Mouse (Mus musculus): ENCODE measurements around the gene Ccdc117. TPM values are rescaled to one million over a fixed set of nuclear protein-coding genes. Genes with fewer than 3 reads are reported as not detected.
"Not testable (repeated sequence)": the region's sequence is repeated elsewhere in the genome, so short reads cannot be mapped to it uniquely, and the experiment has no call there.

Gene Ccdc117
- polyA plus RNA-seq, 1 experiment from 2014 or later, result 11.2 TPM

DNA sequence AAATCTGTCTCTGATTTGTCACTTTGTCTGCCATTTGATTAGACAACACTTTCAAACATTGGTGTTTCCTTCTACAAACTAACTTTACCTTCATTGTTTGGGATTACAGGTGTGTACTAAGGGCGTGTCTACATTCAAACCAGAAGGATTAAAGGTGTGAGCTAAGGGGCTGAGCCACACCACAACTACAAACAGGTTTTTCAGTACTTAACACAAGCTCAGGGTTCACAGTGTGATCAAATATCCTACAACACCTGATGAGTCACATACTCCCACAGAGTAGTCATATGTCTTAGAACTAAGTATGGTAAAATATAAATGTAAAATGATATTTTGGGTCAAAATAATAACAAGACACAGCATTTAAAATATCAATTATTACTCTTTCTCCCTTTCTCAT lies 9.9 kb upstream of the Ccdc117 start:
- H3K9me3 ChIP-seq (replicated peaks), result no peaks in the 10 kb centered on the region
- H3K4me3 ChIP-seq (replicated peaks), result no peak overlapping the region
- H3K27me3 ChIP-seq (replicated peaks), result no peaks in the 10 kb centered on the region
- no peak overlapping the region for H3K27ac ChIP-seq (replicated peaks)
- H3K36me3 ChIP-seq, result no peaks in the 10 kb centered on the region
- H3K4me1 ChIP-seq, result no peaks in the 10 kb centered on the region
- no peak overlapping the region for H3K9ac ChIP-seq (replicated peaks)
- WGBS, result 62% methylated on average over 1 of the region's 1 CpGs
- H3K4me2 ChIP-seq, result no peak overlapping the region
- ATAC-seq (ENCODE audit: low FRiP score), result no peak

DNA sequence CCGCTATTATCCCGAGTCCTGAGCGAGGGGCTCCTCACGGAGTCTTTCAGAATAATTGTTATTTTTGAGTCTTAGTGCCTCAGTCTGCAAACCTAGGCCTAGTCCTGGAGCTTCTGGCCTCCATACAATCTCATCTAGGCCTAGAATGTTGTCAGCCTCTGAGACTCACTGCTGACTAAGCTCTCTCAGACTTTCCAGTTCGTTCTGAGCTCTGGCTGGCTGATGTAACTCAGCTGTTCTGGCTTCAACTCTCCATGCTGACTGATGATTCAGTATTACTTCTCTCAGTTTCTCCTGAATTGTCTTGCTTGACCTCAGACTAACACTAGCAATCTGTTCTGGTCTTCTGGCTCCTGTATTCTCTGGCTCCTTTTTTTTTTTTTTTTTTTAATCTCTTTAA lies 9.4 kb upstream of the Ccdc117 start:
- no peak for ATAC-seq (ENCODE audit: low FRiP score)
- 89% methylated on average over 5 of the region's 5 CpGs for WGBS
- no peaks in the 10 kb centered on the region for H3K4me1 ChIP-seq
- H3K9ac ChIP-seq (replicated peaks), result no peak overlapping the region
- no peak overlapping the region for H3K4me2 ChIP-seq
- H3K27ac ChIP-seq (replicated peaks), result no peak overlapping the region
- no peaks in the 10 kb centered on the region for H3K9me3 ChIP-seq (replicated peaks)
- H3K4me3 ChIP-seq (replicated peaks), result no peak overlapping the region
- no peaks in the 10 kb centered on the region for H3K27me3 ChIP-seq (replicated peaks)
- no peaks in the 10 kb centered on the region for H3K36me3 ChIP-seq

DNA sequence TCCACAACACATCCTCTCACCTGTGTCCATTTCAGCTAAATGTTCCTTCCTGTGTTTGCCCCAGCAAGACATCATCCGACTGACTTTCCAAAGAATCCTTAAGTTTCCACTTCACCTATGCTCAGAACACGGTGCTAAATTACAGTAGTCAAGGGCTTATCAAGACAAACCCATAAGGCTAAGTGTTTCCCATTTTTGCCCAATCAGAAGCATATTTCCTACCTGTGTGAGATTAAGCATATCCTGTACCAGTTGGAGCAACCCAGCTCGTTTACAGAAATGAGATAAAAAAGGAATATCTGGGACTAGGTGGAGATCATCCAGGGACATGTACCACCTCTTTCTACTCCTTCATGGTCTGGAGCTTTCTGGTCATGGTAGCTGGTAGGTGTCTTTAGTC lies 4.7 kb upstream of the Ccdc117 start:
- Histone ChIP-seq H3K36me3 (no peaks in the 10 kb centered on the region), H3K4me1 (peaks cover 5% of the 10 kb centered on the region; the same call in 1 of the 2 replicates), H3K4me2 (no peak overlapping the region), H3K27ac (replicated peaks) (no peak overlapping the region), H3K9ac (replicated peaks) (no peak overlapping the region), H3K27me3 (replicated peaks) (no peaks in the 10 kb centered on the region), H3K4me3 (replicated peaks) (no peak overlapping the region), H3K9me3 (replicated peaks) (no peaks in the 10 kb centered on the region)
- WGBS, result 88% methylated on average over 3 of the region's 3 CpGs
- ATAC-seq (ENCODE audit: low FRiP score), result no peak

DNA sequence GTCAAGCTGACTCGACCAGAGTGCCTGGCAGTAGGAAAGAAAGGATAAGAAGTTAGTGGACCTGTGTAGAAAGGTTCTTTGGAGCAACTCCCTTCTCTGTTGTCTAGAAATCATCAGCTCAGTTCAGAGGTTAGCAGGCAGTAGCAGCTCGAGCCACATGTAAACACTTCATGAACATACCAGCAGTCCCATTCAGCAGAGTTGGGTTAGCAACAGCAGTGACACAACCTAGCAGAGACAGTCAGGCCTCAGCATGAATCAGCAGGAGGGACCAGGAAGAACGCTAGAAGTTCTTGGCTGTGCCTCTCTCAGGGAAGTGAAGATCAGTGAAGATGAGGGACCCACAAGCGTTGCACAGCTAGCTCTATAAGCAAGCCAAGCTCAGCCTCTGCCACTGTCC lies 3.5 kb upstream of the Ccdc117 start:
- H3K9ac ChIP-seq (replicated peaks), result no peak overlapping the region
- no peaks in the 10 kb centered on the region for H3K36me3 ChIP-seq
- 87% methylated on average over 4 of the region's 4 CpGs for whole genome bisulfite sequencing
- H3K27me3 ChIP-seq (replicated peaks), result no peaks in the 10 kb centered on the region
- H3K4me1 ChIP-seq, result peaks cover 14% of the 10 kb centered on the region
- ATAC-seq (ENCODE audit: low FRiP score), result no peak
- no peaks in the 10 kb centered on the region for H3K9me3 ChIP-seq (replicated peaks)
- no peak overlapping the region for H3K4me3 ChIP-seq (replicated peaks)
- H3K27ac ChIP-seq (replicated peaks), result no peak overlapping the region
- H3K4me2 ChIP-seq, result no peak overlapping the region

DNA sequence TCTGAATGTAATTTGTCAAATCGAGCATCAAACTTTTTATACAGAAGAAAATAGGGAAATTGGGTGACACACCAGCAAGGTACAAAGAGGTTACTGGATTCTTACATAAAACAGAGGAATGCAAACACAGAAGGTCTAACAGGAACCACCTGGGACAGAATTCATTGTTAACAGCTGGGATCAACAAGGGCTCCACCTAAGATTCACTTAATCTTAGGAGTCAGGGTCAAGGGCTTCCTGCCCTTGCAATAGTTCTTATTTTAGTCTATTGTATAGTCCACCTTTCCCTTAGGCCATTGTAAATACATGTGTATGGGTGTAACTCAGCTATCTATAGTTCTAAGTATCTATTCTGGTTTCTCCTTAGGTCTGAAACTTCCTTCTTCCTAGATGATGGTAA lies 2.7 kb upstream of the Ccdc117 start:
- not testable (repeated sequence) for H3K4me2 ChIP-seq; H3K9ac ChIP-seq (replicated peaks); H3K9me3 ChIP-seq (replicated peaks); H3K27ac ChIP-seq (replicated peaks); H3K36me3 ChIP-seq; ATAC-seq (ENCODE audit: low FRiP score); H3K27me3 ChIP-seq (replicated peaks); H3K4me3 ChIP-seq (replicated peaks)
- 79% methylated on average over 1 of the region's 1 CpGs for WGBS
- peaks cover 19% of the 10 kb centered on the region for H3K4me1 ChIP-seq

DNA sequence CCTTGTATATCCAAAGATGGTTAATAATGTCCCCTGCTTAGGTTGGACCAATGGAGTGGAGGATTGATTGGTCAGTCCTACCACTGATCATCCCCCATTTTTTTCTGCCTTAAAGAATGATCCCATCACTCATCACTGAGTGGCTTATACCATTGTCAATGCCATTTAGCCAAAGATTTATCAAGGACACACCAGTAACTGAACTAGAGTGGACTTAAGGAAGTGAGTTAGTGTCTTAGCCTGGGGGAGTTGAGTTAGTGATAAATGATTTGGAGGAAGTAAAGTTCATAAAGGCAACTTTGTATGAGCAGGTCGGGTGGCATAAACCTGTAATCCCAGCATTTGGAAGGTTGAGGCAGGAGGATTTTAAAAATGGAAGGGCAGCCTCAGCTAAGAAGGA lies 1.3 kb upstream of the Ccdc117 start:
- Histone ChIP-seq H3K36me3 (0 out of 2 replicates have a peak, but pooled peaks cover 5% of the 10 kb centered on the region), H3K4me3 (replicated peaks) (no peak overlapping the region), H3K4me1 (peaks cover 26% of the 10 kb centered on the region), H3K9ac (replicated peaks) (no peak overlapping the region), H3K9me3 (replicated peaks) (no peaks in the 10 kb centered on the region), H3K4me2 (no peak overlapping the region), H3K27me3 (replicated peaks) (no peaks in the 10 kb centered on the region), H3K27ac (replicated peaks) (no peak overlapping the region)
- ATAC-seq (ENCODE audit: low FRiP score), result no peak
- WGBS, result 89% methylated on average over 1 of the region's 1 CpGs

DNA sequence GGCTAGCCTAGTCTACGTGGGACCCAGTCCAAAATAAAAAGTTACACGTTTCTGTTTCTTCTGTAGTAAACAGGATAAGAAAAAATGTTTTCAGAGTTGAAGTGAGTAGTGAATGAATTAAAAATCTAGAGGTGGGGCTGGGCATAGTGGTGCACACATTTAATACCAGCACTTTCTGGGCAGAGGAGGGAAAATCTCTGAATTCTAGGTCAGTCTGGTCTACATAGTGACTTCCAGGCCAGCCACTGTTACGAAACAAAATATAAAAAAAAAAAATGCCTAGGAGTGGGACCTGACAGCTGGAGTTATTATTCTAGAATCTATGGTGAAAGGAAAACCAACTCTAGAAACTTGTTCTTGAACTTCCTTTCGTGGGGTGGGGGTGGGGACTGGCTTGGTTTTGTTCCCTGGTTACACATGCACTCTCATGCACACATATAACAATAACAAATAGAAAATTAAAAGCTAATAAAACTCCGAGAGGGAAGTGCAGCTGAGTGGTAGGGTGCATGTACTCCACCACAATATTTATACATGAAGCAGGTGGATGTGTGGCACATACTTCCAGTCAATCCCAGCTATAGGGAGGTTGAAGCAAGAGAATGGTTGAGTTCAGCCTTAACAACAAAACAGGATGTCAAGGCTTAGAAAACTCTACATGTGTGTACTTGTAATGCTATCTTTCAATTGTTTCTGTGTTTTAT lies 647 bp upstream of the Ccdc117 start:
- 62% methylated on average over 5 of the region's 5 CpGs for WGBS
- peaks cover 26% of the 10 kb centered on the region for H3K4me1 ChIP-seq
- no peaks in the 10 kb centered on the region for H3K9me3 ChIP-seq (replicated peaks)
- peak overlapping the region; percentile 73 for H3K4me2 ChIP-seq
- H3K9ac ChIP-seq (replicated peaks), result peak overlapping the region; percentile 75; the same call in 1 of the 2 replicates
- 0 out of 2 replicates have a peak, but pooled peaks have one; percentile 10 for ATAC-seq (ENCODE audit: low FRiP score)
- H3K27me3 ChIP-seq (replicated peaks), result no peaks in the 10 kb centered on the region
- 0 out of 2 replicates have a peak, but pooled peaks cover 5% of the 10 kb centered on the region for H3K36me3 ChIP-seq
- H3K27ac ChIP-seq (replicated peaks), result peak overlapping the region; percentile 79; the same call in 1 of the 2 replicates
- H3K4me3 ChIP-seq (replicated peaks), result peak overlapping the region; percentile 69

DNA sequence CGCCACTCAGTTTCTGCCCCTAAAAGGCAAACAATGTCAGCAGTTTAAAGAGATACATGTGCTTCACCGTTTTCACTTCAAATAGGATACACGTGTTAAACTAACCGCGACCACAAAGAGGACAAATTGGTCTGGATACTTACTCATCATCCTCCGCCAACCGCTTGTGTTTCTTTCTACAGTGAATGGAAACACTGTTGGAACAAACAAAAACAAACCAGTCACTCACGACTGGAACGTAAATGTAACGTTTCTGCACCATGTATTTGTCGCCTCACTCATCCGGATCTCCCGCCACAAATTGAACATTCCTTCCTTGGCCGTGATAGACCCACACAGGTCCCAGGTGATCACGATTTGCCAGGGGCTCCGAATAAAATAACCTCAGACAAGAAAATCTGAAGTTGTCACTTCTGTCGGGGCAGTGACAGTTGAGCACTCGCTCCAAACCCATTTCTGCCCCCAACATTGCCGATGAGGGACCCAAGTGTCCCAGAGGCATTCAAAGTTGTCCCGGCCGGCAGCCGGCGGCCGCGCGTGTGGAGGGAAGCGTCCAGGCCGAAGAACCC lies 673 bp downstream of the Ccdc117 start:
- WGBS, result 1% methylated on average over 28 of the region's 28 CpGs
- H3K4me2 ChIP-seq, result peak overlapping the region; percentile 73
- no peaks in the 10 kb centered on the region for H3K27me3 ChIP-seq (replicated peaks)
- 0 out of 2 replicates have a peak, but pooled peaks cover 7% of the 10 kb centered on the region for H3K36me3 ChIP-seq
- ATAC-seq (ENCODE audit: low FRiP score), result peak; percentile 7; the same call in 1 of the 2 replicates
- H3K4me3 ChIP-seq (replicated peaks), result peak overlapping the region; percentile 69
- peak overlapping the region; percentile 75 for H3K9ac ChIP-seq (replicated peaks)
- H3K4me1 ChIP-seq, result peaks cover 26% of the 10 kb centered on the region
- H3K9me3 ChIP-seq (replicated peaks), result no peaks in the 10 kb centered on the region
- H3K27ac ChIP-seq (replicated peaks), result peak overlapping the region; percentile 79; the same call in 1 of the 2 replicates

DNA sequence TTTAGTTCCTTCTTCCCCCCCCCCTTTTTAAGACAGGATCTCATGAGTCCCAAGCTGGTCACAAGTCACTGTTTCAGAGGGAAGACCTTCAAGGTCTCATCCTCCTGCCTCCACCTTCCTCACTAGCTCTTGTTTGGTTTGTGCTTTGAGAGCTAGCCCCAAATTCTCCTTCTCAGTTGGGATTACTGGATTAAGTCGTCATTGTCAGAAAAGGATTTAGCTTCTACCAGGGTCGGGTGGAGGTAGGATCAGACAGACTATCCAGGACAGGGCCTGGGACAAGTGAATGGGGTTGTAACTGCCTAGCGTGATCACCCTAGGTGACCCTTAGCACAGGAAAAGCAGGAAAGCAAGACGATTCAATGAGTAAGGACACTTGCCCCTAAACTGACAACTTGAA lies 1.7 kb downstream of the Ccdc117 start:
- ATAC-seq (ENCODE audit: low FRiP score), result no peak
- H3K27ac ChIP-seq (replicated peaks), result no peak overlapping the region
- H3K9ac ChIP-seq (replicated peaks), result peak overlapping the region; percentile 75; the same call in 1 of the 2 replicates
- H3K27me3 ChIP-seq (replicated peaks), result no peaks in the 10 kb centered on the region
- H3K4me1 ChIP-seq, result peaks cover 26% of the 10 kb centered on the region
- 0 out of 2 replicates have a peak, but pooled peaks cover 7% of the 10 kb centered on the region for H3K36me3 ChIP-seq
- H3K9me3 ChIP-seq (replicated peaks), result no peaks in the 10 kb centered on the region
- 66% methylated on average over 4 of the region's 4 CpGs for WGBS
- peak overlapping the region; percentile 69; the same call in 1 of the 2 replicates for H3K4me3 ChIP-seq (replicated peaks)
- peak overlapping the region; percentile 73 for H3K4me2 ChIP-seq

DNA sequence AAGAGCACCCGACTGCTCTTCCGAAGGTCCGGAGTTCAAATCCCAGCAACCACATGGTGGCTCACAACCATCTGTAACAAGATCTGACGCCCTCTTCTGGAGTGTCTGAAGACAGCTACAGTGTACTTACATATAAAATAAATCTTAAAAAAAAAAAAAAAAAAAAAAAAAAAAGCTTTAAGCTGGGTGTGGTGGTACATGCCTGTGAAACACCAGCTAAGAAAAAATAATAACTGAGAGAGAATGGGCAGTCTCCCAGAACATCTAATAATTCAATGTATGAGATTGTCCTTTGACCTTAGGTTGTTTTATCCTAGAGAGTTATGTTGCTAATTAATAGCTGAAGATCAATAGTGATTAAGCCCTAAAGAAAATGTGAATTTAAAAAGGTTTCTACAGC lies 4.5 kb downstream of the Ccdc117 start:
- 90% methylated on average over 4 of the region's 4 CpGs for WGBS
- not testable (repeated sequence) for H3K9me3 ChIP-seq (replicated peaks); ATAC-seq (ENCODE audit: low FRiP score); H3K4me2 ChIP-seq; H3K4me3 ChIP-seq (replicated peaks); H3K9ac ChIP-seq (replicated peaks); H3K27me3 ChIP-seq (replicated peaks); H3K27ac ChIP-seq (replicated peaks)
- Histone ChIP-seq H3K36me3 (peaks cover 29% of the 10 kb centered on the region), H3K4me1 (peaks cover 25% of the 10 kb centered on the region)

DNA sequence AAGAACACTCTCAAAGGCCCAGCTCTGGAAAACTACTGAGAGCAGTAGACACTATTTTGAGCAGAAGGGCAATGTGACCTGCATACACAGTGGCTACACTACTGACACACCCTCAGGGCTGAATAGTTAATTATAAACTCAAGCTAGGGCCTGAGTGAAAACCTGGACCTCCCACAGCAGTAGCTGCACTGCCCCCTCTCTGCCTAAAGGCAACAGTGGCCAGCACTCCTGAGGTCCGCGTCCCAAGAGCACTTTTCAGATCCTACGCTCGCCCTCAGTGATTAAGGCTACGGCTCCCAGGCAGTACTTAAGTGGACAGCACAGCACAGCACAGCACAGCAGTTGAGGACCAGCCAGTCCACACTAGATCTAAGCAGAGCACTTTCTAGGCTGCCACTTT lies 8.9 kb downstream of the Ccdc117 start:
- no peaks in the 10 kb centered on the region for H3K4me1 ChIP-seq
- H3K4me2 ChIP-seq, result no peak overlapping the region
- no peaks in the 10 kb centered on the region for H3K9me3 ChIP-seq (replicated peaks)
- H3K9ac ChIP-seq (replicated peaks), result no peak overlapping the region
- H3K27ac ChIP-seq (replicated peaks), result no peak overlapping the region
- WGBS, result 80% methylated on average over 5 of the region's 5 CpGs
- no peak for ATAC-seq (ENCODE audit: low FRiP score)
- H3K4me3 ChIP-seq (replicated peaks), result no peak overlapping the region
- H3K27me3 ChIP-seq (replicated peaks), result no peaks in the 10 kb centered on the region
- peaks cover 56% of the 10 kb centered on the region for H3K36me3 ChIP-seq

DNA sequence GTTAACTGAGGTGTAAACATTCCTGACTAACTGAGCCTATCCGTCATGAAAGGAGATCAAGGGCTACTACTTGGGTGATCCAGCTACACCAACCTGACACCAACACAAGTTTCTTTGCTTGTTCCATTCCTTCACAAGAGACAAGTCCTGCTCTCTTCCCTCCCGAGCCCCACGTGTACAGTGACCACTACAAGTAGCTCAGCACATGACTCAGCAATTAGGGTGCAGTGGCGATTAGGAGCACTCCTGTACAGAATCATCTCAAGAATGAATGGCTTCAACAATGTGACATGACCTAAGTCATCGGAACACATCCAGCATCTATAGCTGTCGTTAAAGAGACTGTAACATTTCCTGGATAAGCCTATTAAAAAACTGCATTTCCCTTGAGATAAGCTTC lies 11.3 kb downstream of the Ccdc117 start:
- Histone ChIP-seq H3K27ac (replicated peaks) (no peak overlapping the region), H3K4me1 (no peaks in the 10 kb centered on the region), H3K27me3 (replicated peaks) (no peaks in the 10 kb centered on the region), H3K4me3 (replicated peaks) (no peak overlapping the region), H3K36me3 (peaks cover 69% of the 10 kb centered on the region), H3K4me2 (no peak overlapping the region), H3K9me3 (replicated peaks) (no peaks in the 10 kb centered on the region), H3K9ac (replicated peaks) (no peak overlapping the region)
- ATAC-seq (ENCODE audit: low FRiP score), result no peak
- WGBS, result 77% methylated on average over 6 of the region's 6 CpGs
